Mouse (Mus musculus): Measurements from ENCODE around the gene Zc3hav1. TPM values are rescaled to one million over a fixed set of nuclear protein-coding genes. Genes with fewer than 3 reads are reported as not detected.

Gene Zc3hav1
- polyA plus RNA-seq, 1 experiment, result 2.5 TPM

DNA sequence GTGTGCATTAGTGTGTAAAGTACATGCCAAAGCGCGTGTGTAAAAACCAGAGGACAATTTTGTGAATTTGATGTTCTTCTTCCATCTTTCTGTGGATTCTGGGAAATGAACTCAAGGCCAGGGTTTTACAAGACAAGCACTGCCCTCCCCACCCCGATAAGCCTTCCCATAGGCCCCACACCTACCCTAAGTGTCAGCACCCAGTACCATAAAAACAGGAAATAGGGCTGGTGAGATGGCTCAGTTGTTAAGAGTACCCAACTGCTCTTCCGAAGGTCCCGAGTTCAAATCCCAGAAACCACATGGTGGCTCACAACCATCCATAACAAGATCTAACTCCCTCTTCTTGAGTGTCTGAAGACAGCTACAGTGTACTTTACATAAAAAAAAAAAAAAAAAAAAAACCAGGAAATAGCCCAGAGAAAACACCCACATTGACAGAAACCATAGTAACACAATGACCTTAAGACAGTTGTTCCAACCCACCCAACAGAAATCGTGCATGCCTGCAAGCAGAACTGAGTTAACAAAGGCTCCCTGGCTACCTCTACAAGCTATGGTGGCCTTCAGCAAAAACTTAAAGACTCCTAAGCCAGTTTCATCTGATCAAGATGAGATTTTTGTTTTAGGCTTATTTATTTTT, 5.5 kb downstream of the Zc3hav1 start:
- no peak for TF ChIP-seq CTCF (IDR thresholded peaks at IDR 0.05; ENCODE audit: control insufficient read depth, insufficient read depth, insufficient replicate concordance, low read depth, low read length)
- no peak for TF ChIP-seq POLR2A (IDR thresholded peaks at IDR 0.05; ENCODE audit: control insufficient read depth, low read depth, low read length)
- Histone ChIP-seq H3K36me3 (ENCODE audit: control insufficient read depth, insufficient read depth, low read length) (no peaks in the 10 kb centered on the region), H3K4me1 (ENCODE audit: control insufficient read depth, insufficient read depth, low read length) (peaks cover 6% of the 10 kb centered on the region; the same call in 1 of the 2 replicates), H3K27me3 (ENCODE audit: control insufficient read depth, insufficient read depth, low read length) (no peaks in the 10 kb centered on the region), H3K4me3 (ENCODE audit: control insufficient read depth, low read depth, low read length) (no peak overlapping the region), H3K27ac (ENCODE audit: control insufficient read depth, insufficient read depth, low read depth, low read length) (no peak overlapping the region)

DNA sequence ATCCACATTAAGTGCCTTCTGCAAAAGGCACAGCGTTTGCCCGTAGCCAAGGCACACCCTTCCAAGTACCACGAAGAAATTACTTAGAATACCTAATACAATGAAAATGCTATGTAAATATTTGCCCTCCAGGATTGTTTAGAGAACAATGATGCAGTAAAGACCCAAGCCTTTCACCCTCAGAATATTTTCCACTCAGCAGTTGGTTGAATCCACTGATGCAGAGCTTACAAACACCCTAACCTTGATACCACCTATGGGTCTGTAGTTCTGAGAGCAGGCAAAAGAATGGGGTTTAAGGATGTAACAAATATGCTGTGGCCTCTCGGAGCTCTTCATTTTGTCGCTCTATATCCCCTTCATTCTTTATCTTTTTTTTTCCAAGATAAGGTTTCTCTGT, 6.5 kb downstream of the Zc3hav1 start:
- Histone ChIP-seq H3K4me3 (ENCODE audit: control insufficient read depth, low read depth, low read length) (no peak overlapping the region), H3K27me3 (ENCODE audit: control insufficient read depth, insufficient read depth, low read length) (no peaks in the 10 kb centered on the region), H3K36me3 (ENCODE audit: control insufficient read depth, insufficient read depth, low read length) (no peaks in the 10 kb centered on the region), H3K27ac (ENCODE audit: control insufficient read depth, insufficient read depth, low read depth, low read length) (no peak overlapping the region), H3K4me1 (ENCODE audit: control insufficient read depth, insufficient read depth, low read length) (peaks cover 3% of the 10 kb centered on the region; the same call in 1 of the 2 replicates)
- TF ChIP-seq CTCF (IDR thresholded peaks at IDR 0.05; ENCODE audit: control insufficient read depth, insufficient read depth, insufficient replicate concordance, low read depth, low read length), result no peak
- no peak for TF ChIP-seq POLR2A (IDR thresholded peaks at IDR 0.05; ENCODE audit: control insufficient read depth, low read depth, low read length)

DNA sequence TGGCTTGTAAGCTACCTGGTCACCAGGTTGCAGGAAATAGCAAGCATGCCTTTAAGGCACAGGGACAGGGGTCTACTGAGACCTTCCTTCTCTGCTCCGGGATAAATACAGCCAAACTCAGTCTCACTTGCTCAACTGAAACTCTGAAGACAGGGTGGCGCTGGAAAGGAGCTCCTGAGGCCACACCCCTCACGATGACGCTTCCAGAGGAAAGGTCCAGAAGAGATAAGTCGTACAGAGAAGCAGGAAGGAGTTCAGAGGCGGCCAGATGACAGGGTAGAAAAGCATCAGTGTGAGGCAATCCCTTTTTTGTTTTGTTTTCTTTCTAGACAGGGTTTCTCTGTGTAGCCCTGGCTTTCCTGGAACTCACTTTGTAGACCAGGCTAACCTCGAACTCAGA, 8.6 kb downstream of the Zc3hav1 start:
- no peaks in the 10 kb centered on the region for H3K27me3 ChIP-seq (ENCODE audit: control insufficient read depth, insufficient read depth, low read length)
- peaks cover 2% of the 10 kb centered on the region; the same call in 1 of the 2 replicates for H3K4me1 ChIP-seq (ENCODE audit: control insufficient read depth, insufficient read depth, low read length)
- no peaks in the 10 kb centered on the region for H3K36me3 ChIP-seq (ENCODE audit: control insufficient read depth, insufficient read depth, low read length)
- TF ChIP-seq POLR2A (IDR thresholded peaks at IDR 0.05; ENCODE audit: control insufficient read depth, low read depth, low read length) (no peak), CTCF (IDR thresholded peaks at IDR 0.05; ENCODE audit: control insufficient read depth, insufficient read depth, insufficient replicate concordance, low read depth, low read length) (no peak)
- no peak overlapping the region for H3K27ac ChIP-seq (ENCODE audit: control insufficient read depth, insufficient read depth, low read depth, low read length)
- H3K4me3 ChIP-seq (ENCODE audit: control insufficient read depth, low read depth, low read length), result no peak overlapping the region

DNA sequence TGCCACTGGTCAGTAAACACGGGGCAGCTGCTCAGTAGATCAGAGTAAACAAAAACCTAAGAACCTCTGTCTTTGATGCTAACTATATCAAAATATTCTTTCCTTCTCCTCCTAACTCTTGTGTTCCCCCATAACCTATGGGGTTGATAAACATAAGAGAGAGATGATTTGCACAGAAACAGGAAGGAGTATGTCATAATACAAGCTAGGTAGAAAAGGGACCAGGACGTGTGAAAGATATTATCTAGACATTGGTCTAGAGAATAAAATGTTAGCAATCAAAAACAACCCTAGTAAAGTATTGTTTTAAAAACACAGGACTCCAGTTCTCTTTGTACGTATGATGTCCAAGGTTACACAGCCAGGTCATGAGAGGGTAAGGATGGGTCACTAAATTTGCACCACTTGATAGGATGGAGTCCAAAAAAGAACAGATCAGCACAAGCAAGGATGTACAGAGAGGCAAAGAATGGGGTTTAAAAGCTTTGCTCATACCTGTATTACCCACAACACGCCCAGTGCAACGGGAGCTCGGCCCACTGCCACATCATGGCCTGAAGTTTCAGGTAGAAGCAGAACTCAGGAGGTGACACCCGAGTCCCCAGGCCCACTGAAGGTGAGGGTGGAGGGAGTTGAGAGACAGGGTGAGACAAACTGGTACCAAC, 10.3 kb downstream of the Zc3hav1 start:
- Histone ChIP-seq H3K4me3 (ENCODE audit: control insufficient read depth, low read depth, low read length) (no peak overlapping the region), H3K36me3 (ENCODE audit: control insufficient read depth, insufficient read depth, low read length) (no peaks in the 10 kb centered on the region), H3K27me3 (ENCODE audit: control insufficient read depth, insufficient read depth, low read length) (no peaks in the 10 kb centered on the region), H3K4me1 (ENCODE audit: control insufficient read depth, insufficient read depth, low read length) (peaks cover 2% of the 10 kb centered on the region; the same call in 1 of the 2 replicates), H3K27ac (ENCODE audit: control insufficient read depth, insufficient read depth, low read depth, low read length) (no peak overlapping the region)
- no peak for TF ChIP-seq POLR2A (IDR thresholded peaks at IDR 0.05; ENCODE audit: control insufficient read depth, low read depth, low read length)
- no peak for TF ChIP-seq CTCF (IDR thresholded peaks at IDR 0.05; ENCODE audit: control insufficient read depth, insufficient read depth, insufficient replicate concordance, low read depth, low read length)

DNA sequence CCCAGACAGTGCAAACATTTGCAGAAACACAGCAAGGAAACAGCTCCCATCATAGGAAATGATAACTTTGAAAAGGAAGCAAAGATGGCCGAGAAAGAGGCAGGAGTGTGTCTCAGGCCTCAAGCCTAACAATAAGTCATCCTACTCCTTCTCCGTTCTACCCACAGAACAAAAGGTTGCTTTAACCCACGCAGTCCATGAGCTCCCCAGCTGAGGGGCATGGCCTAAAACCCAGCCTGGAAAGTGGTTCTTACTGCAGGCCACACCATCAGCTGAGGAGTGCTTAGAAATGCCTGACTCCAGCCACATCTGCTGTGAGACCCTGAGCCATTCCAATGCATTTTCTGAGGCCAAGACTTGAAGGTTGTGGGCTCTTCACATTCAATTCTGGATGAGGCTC, 10.8 kb downstream of the Zc3hav1 start:
- TF ChIP-seq POLR2A (IDR thresholded peaks at IDR 0.05; ENCODE audit: control insufficient read depth, low read depth, low read length), result no peak
- no peak for TF ChIP-seq CTCF (IDR thresholded peaks at IDR 0.05; ENCODE audit: control insufficient read depth, insufficient read depth, insufficient replicate concordance, low read depth, low read length)
- H3K4me1 ChIP-seq (ENCODE audit: control insufficient read depth, insufficient read depth, low read length), result peaks cover 2% of the 10 kb centered on the region; the same call in 1 of the 2 replicates
- no peaks in the 10 kb centered on the region for H3K27me3 ChIP-seq (ENCODE audit: control insufficient read depth, insufficient read depth, low read length)
- H3K36me3 ChIP-seq (ENCODE audit: control insufficient read depth, insufficient read depth, low read length), result no peaks in the 10 kb centered on the region
- H3K4me3 ChIP-seq (ENCODE audit: control insufficient read depth, low read depth, low read length), result no peak overlapping the region
- no peak overlapping the region for H3K27ac ChIP-seq (ENCODE audit: control insufficient read depth, insufficient read depth, low read depth, low read length)

DNA sequence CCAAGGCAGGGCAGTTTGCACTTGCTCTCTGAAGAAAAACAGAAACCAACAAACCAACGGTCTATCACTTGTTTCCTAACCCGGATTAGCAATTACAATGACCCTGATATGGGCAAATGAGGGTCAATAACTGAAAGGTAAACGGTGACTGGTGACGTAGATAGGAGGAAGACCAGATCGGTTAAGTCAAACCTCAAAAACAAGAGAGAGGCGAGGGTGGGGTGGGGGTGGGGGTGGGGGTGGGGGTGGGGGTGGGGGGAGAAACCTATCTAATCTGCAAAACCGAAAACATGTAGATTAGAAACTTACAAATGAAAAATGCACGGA, 11.8 kb downstream of the Zc3hav1 start:
- Histone ChIP-seq H3K36me3 (ENCODE audit: control insufficient read depth, insufficient read depth, low read length) (no peaks in the 10 kb centered on the region), H3K27me3 (ENCODE audit: control insufficient read depth, insufficient read depth, low read length) (no peaks in the 10 kb centered on the region), H3K4me1 (ENCODE audit: control insufficient read depth, insufficient read depth, low read length) (peaks cover 2% of the 10 kb centered on the region; the same call in 1 of the 2 replicates), H3K4me3 (ENCODE audit: control insufficient read depth, low read depth, low read length) (no peak overlapping the region), H3K27ac (ENCODE audit: control insufficient read depth, insufficient read depth, low read depth, low read length) (no peak overlapping the region)
- TF ChIP-seq CTCF (IDR thresholded peaks at IDR 0.05; ENCODE audit: control insufficient read depth, insufficient read depth, insufficient replicate concordance, low read depth, low read length), result no peak
- TF ChIP-seq POLR2A (IDR thresholded peaks at IDR 0.05; ENCODE audit: control insufficient read depth, low read depth, low read length), result no peak

DNA sequence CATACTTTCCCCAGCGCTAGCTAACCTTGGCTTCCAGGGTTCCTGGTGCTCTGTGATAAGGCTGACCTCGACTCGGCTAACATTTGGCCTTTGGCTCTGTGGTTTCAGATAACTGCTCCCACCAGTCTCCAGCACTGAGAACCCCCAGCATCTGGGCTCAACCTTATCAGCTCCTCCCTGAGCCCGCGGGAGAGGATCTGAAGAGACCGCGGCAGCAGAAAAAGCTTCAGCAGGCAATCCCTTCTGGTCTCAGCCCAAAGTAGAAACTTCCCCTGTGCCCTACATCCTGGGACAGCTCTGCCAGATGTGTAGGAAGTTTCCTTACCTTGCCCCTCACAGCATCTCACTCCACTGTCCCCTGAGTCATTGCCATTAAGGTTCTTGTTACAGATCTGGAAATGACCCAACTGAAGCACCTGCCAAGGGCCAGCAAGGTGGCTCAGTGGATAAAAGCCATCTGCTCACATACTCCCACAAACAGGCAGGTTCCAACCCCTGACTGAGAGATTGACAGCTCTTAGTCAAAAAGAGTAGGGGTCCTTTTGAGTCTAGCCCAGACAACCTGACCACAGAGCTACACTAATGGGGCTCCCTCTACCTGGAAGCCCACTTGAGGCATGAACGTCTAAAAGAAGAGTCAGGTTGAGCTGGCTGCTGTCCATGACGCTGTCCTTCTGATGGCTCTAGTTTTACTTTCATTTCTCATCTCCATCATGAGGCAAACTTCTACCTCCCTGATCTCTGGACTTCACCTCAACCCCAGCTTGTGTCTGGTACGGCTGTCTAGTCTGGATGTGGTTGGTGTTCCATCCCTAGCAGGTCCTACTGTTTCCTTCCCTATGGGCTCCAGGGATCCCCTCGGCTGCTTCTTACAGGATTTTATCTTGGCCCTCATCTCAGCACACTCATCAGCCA, 12.4 kb downstream of the Zc3hav1 start:
- H3K36me3 ChIP-seq (ENCODE audit: control insufficient read depth, insufficient read depth, low read length), result no peaks in the 10 kb centered on the region
- no peak for TF ChIP-seq CTCF (IDR thresholded peaks at IDR 0.05; ENCODE audit: control insufficient read depth, insufficient read depth, insufficient replicate concordance, low read depth, low read length)
- no peak for TF ChIP-seq POLR2A (IDR thresholded peaks at IDR 0.05; ENCODE audit: control insufficient read depth, low read depth, low read length)
- H3K27ac ChIP-seq (ENCODE audit: control insufficient read depth, insufficient read depth, low read depth, low read length), result peak overlapping the region; percentile 19; the same call in 1 of the 2 replicates
- peaks cover 2% of the 10 kb centered on the region; the same call in 1 of the 2 replicates for H3K4me1 ChIP-seq (ENCODE audit: control insufficient read depth, insufficient read depth, low read length)
- H3K4me3 ChIP-seq (ENCODE audit: control insufficient read depth, low read depth, low read length), result peak overlapping the region; percentile 68
- H3K27me3 ChIP-seq (ENCODE audit: control insufficient read depth, insufficient read depth, low read length), result no peaks in the 10 kb centered on the region
